Mouse (Mus musculus) thymus, adult 2 months (tissue): ENCODE data around the gene Clstn3. TPM values are rescaled to one million over a fixed set of nuclear protein-coding genes. Genes with fewer than 3 reads are reported as not detected.
"Not testable (repeated sequence)": the region's sequence is repeated elsewhere in the genome, so short reads cannot be mapped to it uniquely, and the experiment has no call there.

Source experiments
- DNase-seq: peaks from one replicate; pipeline ENCODE4 v3.0.0; 2021
- H3K27ac ChIP-seq: fragments of 200-500 bp; 2 replicates; pipeline ENCODE4 v1.5.1; 2012; ENCODE audit warnings: low read length, control low read depth; ENCODE audit not compliant: control insufficient read depth, insufficient read depth
- H3K27me3 ChIP-seq: fragments of 200-500 bp; 2 replicates; pipeline ENCODE4 v1.6.1; 2012; ENCODE audit warnings: mild to moderate bottlenecking, low read length, moderate library complexity, mixed read lengths; ENCODE audit not compliant: control insufficient read depth, insufficient read depth
- H3K36me3 ChIP-seq: fragments of 200-500 bp; 2 replicates; pipeline ENCODE4 v1.6.1; 2012; ENCODE audit warnings: mild to moderate bottlenecking, low read length, moderate library complexity; ENCODE audit not compliant: control insufficient read depth, insufficient read depth
- H3K4me1 ChIP-seq: fragments of 200-500 bp; replicated peaks from 2 replicates; pipeline ENCODE4 v1.6.1; 2012; ENCODE audit warnings: low read length; ENCODE audit not compliant: control insufficient read depth, insufficient read depth
- H3K4me3 ChIP-seq: fragments of 200-500 bp; 2 replicates; pipeline ENCODE4 v1.5.1; 2012; ENCODE audit warnings: mild to moderate bottlenecking, low read length, control low read depth, moderate library complexity; ENCODE audit not compliant: control insufficient read depth, insufficient read depth
- CTCF ChIP-seq: fragments of 200-500 bp; IDR thresholded peaks from 2 replicates; pipeline ENCODE4 v1.5.1; 2012; ENCODE audit warnings: mild to moderate bottlenecking, control low read depth, low read length, moderate library complexity, borderline replicate concordance; ENCODE audit not compliant: control insufficient read depth, poor library complexity, insufficient read depth; ENCODE audit errors: extremely low read depth
- POLR2A ChIP-seq: fragments of 200-500 bp; IDR thresholded peaks from 2 replicates; pipeline ENCODE4 v1.6.1; 2012; ENCODE audit warnings: mild to moderate bottlenecking, low read length, control low read depth, moderate library complexity; ENCODE audit not compliant: control insufficient read depth, poor library complexity, insufficient read depth; ENCODE audit errors: extremely low read depth
- WGBS: fragments of 180-500 bp; shearing (Covaris S2); methylation state at CpG from one replicate; pipeline ENCODE4 v1.1.7; 2018; 5-methylcytosine and 5-hydroxymethylcytosine counted together
- polyA plus RNA-seq: library from polyadenylated mRNA; depleted of rRNA; stranded (reverse); fragments of >200 nt; gene quantifications from 2 replicates; pipeline ENCODE4 v1.2.3, GENCODE M21; 2012

Clstn3 gene
- polyA plus RNA-seq, 1 experiment, result 9.0 TPM

- Histone ChIP-seq H3K36me3 (no peaks in the 10 kb centered on the region), H3K4me3 (no peak overlapping the region), H3K27me3 (no peaks in the 10 kb centered on the region), H3K27ac (no peak overlapping the region), H3K4me1 (peaks cover 3% of the 10 kb centered on the region; the same call in 1 of the 2 replicates)
- TF ChIP-seq POLR2A, result no peak
- TF ChIP-seq CTCF, result no peak
- WGBS, result 90% methylated on average over 11 of the region's 11 CpGs
- DNase-seq, result no peak
These were observed 10.0 kb upstream of the Clstn3 start for GRCm38 (mm10) chr6:124474621-124475020.

- H3K27me3 ChIP-seq, result no peaks in the 10 kb centered on the region
- H3K27ac ChIP-seq, result no peak overlapping the region
- TF ChIP-seq POLR2A (no peak), CTCF (no peak)
- DNase-seq, result peak; percentile 53
- no peaks in the 10 kb centered on the region for H3K36me3 ChIP-seq
- H3K4me3 ChIP-seq, result no peak overlapping the region
- H3K4me1 ChIP-seq, result no peaks in the 10 kb centered on the region
- 40% methylated on average over 6 of the region's 6 CpGs for WGBS
These were observed 8.2 kb upstream of the Clstn3 start for GRCm38 (mm10) chr6:124472801-124473200.

- 90% methylated on average over 6 of the region's 6 CpGs for WGBS
These were observed 7.4 kb upstream of the Clstn3 start for GRCm38 (mm10) chr6:124471783-124472638.

GRCm38 (mm10) chr6:124471121-124471520 is 6.5 kb upstream of the Clstn3 start:
- no peaks in the 10 kb centered on the region for H3K4me1 ChIP-seq
- no peaks in the 10 kb centered on the region for H3K27me3 ChIP-seq
- TF ChIP-seq CTCF (no peak), POLR2A (no peak)
- no peak overlapping the region for H3K27ac ChIP-seq
- DNase-seq, result no peak
- H3K4me3 ChIP-seq, result no peak overlapping the region
- 94% methylated on average over 3 of the region's 3 CpGs for WGBS
- H3K36me3 ChIP-seq, result no peaks in the 10 kb centered on the region

More at GRCm38 (mm10) chr6:124471783-124472638, 7.4 kb upstream of the Clstn3 start:
- not testable (repeated sequence) for H3K27me3 ChIP-seq, DNase-seq, H3K27ac ChIP-seq, H3K4me1 ChIP-seq, H3K36me3 ChIP-seq, H3K4me3 ChIP-seq

DNA sequence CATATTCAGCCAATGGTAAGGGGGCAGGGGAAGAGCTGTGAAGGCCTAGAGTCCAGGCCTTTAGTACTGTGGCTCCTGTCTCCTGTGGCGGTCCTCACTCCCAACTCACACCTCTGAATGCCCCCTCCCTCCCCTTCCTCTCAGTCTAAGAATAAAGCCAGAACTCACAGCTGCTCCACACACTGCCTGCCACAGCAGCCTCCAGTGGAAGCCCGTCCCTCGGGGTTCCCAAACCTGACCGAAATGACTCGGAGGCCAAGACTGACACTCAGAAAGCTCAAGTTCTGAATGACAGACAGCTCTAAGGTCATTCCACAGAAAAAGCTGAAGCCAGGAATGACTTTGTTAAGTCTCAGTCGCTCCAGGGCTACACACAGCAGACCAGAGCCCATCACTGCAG is 1.1 kb upstream of the Clstn3 start:
- TF ChIP-seq POLR2A (no peak), CTCF (no peak)
- Histone ChIP-seq H3K4me3 (no peak overlapping the region), H3K27me3 (no peaks in the 10 kb centered on the region), H3K27ac (no peak overlapping the region), H3K36me3 (no peaks in the 10 kb centered on the region), H3K4me1 (peaks cover 15% of the 10 kb centered on the region)
- 97% methylated on average over 6 of the region's 6 CpGs for WGBS
- DNase-seq, result no peak

DNA sequence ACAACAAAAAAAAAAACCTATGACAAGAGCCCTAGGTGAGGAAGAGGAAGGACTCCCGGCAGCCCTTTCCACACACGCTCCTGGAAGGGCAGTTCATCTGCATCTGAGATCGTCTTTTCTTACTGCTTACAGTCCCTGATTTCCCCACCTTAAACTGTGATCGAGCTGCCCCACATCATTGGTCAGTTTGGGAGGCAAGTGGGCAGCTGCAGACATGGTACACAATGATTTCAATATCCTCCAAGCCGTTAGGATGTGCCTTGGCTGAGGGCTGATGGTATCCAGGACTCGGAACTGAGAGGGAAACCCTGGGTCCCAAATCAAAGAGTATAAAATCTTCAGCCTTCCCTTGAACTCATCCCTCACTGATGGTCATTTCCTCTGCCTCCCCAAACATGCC is 705 bp upstream of the Clstn3 start:
- DNase-seq, result no peak
- H3K27ac ChIP-seq, result no peak overlapping the region
- H3K4me1 ChIP-seq, result peaks cover 15% of the 10 kb centered on the region
- 76% methylated on average over 6 of the region's 6 CpGs for WGBS
- no peak overlapping the region for H3K4me3 ChIP-seq
- H3K27me3 ChIP-seq, result no peaks in the 10 kb centered on the region
- TF ChIP-seq POLR2A, result no peak
- no peak for TF ChIP-seq CTCF
- no peaks in the 10 kb centered on the region for H3K36me3 ChIP-seq
